Mouse (Mus musculus): ENCODE measurements at regions not wholly inside any gene's neighbourhood (a gene's known extent, or its start where the extent isn't known, plus 50 kb on each side); places are given as distances from the start of the nearest gene placed in this dataset.

DNA sequence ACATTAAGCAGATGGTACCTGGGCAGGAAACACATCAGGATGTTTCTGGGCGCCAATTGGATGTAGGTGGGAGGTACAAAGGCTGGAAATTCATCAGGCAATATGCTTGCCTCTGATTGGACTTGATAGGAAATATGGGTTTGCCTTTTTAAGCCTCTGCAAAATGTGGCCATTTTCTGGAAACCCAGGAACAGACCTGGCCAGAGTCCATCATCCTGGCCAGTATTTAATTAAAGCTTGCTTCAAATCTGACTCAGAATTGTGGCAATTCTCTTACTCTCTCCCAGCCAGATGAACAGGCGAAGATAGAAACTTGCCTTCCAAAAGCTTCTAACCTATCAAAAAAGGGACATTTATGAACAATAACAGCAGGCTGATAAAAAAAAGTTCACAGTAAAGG, 79.3 kb upstream of the Foxn2 start:
- no peak for TF ChIP-seq CTCF (IDR thresholded peaks at IDR 0.05; ENCODE audit: extremely low read depth, insufficient read length, insufficient replicate concordance, low read depth, low read length)
- no peak for TF ChIP-seq POLR2A (IDR thresholded peaks at IDR 0.05; ENCODE audit: low read depth, low read length)

Data from small intestine, adult 2 months (tissue).